Mouse (Mus musculus) cortical plate, adult 2 months (tissue): ENCODE results near the gene Tmem168.

Source experiments
- CTCF ChIP-seq: fragments of 200-500 bp; IDR thresholded peaks from 2 replicates; pipeline ENCODE4 v1.5.1; 2011; ENCODE audit warnings: mild to moderate bottlenecking, control low read depth, low read length; ENCODE audit not compliant: insufficient read depth; ENCODE audit errors: extremely low read depth
- POLR2A ChIP-seq: fragments of 200-500 bp; IDR thresholded peaks from 2 replicates; pipeline ENCODE4 v1.6.1; 2011; ENCODE audit warnings: mild to moderate bottlenecking, low read length, control low read depth; ENCODE audit not compliant: insufficient read depth; ENCODE audit errors: extremely low read depth

DNA sequence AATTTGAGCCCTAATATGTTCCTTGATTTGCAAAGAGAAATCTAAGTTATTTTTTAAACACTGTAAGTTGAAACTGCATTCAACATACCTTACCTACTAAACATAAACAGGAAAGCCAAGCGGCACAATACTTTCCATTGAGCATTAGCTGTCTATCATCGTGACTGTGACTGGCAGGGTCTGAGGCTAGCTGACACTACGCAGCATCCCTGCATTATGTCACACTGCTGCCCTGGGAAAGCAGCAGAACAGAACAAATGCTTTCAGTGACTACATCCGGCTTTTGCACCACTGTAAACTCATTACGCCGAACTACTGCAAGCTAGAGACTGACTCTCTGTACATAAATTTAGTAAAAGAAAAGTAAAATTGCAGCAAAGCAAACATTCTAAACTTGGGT lies 23.1 kb downstream of the Tmem168 start:
- no peak for TF ChIP-seq CTCF
- no peak for TF ChIP-seq POLR2A
